11 mouse cellular contexts compared by ENCODE assay signal in genomic region chr11:43481672-43482522, GRCm38 (mm10). TPM values are rescaled to one million over a fixed set of nuclear protein-coding genes. Genes with fewer than 3 reads are reported as not detected.
A peak's percentile ranks its signal among the peaks of the same experiment; 100 is the strongest.
DNase-seq lines count a peak whose midpoint lies in the region; ATAC-seq lines count a peak whose summit lies in the region.
"Had no signal": no experiment of that assay in that cellular context is flagged by ENCODE, and none has a peak within 500 bp of the region (broad histone marks: within the 10 kb centered on the region; RNA-seq: fewer than 3 reads in every experiment).

No protein-coding gene starts in this region.

- H3K4me3 ChIP-seq in intestine, embryonic 14.5 days (ENCODE audit: low read depth, low read length): no peak overlapping the region
- no peak overlapping the region for H3K4me3 ChIP-seq in intestine, embryonic 15.5 days (replicated peaks)
- H3K4me3 ChIP-seq in heart, embryonic 11.5 days (ENCODE audit: low read depth, low read length): no peak overlapping the region
- H3K4me3 ChIP-seq in limb, embryonic 13.5 days: no peak overlapping the region
- no peak overlapping the region for H3K4me3 ChIP-seq in midbrain, embryonic 10.5 days
- H3K4me3 ChIP-seq: forebrain, embryonic 15.5 days; megakaryocyte, embryonic 14.5 days had no signal

- peaks cover 30% of the 10 kb centered on the region for H3K4me1 ChIP-seq in intestine, embryonic 14.5 days (replicated peaks; ENCODE audit: control insufficient read depth, insufficient read depth, low read length)
- H3K4me1 ChIP-seq in intestine, embryonic 15.5 days (replicated peaks): peaks cover 16% of the 10 kb centered on the region
- peaks cover 16% of the 10 kb centered on the region for H3K4me1 ChIP-seq in heart, embryonic 11.5 days (ENCODE audit: control insufficient read depth, insufficient read depth, low read length)
- H3K4me1 ChIP-seq in limb, embryonic 13.5 days: peaks cover 61% of the 10 kb centered on the region
- H3K4me1 ChIP-seq in midbrain, embryonic 10.5 days: peaks cover 10% of the 10 kb centered on the region
- H3K4me1 ChIP-seq: forebrain, embryonic 15.5 days had no signal

- no peak overlapping the region for H3K9ac ChIP-seq in intestine, embryonic 14.5 days (ENCODE audit: low read length)
- no peak overlapping the region for H3K9ac ChIP-seq in intestine, embryonic 15.5 days
- H3K9ac ChIP-seq in heart, embryonic 11.5 days (ENCODE audit: low read depth, low read length): no peak overlapping the region
- no peak overlapping the region for H3K9ac ChIP-seq in limb, embryonic 13.5 days
- H3K9ac ChIP-seq: forebrain, embryonic 15.5 days had no signal

- no peak overlapping the region for H3K4me2 ChIP-seq in intestine, embryonic 14.5 days (ENCODE audit: low read length)
- H3K4me2 ChIP-seq in intestine, embryonic 15.5 days (replicated peaks): no peak overlapping the region
- no peak overlapping the region for H3K4me2 ChIP-seq in heart, embryonic 11.5 days
- peak overlapping the region; percentile 37 for H3K4me2 ChIP-seq in limb, embryonic 13.5 days (replicated peaks)
- H3K4me2 ChIP-seq: forebrain, embryonic 15.5 days had no signal

- H3K27ac ChIP-seq in intestine, embryonic 14.5 days (ENCODE audit: low read depth): no peak overlapping the region
- no peak overlapping the region for H3K27ac ChIP-seq in intestine, embryonic 15.5 days
- H3K27ac ChIP-seq in heart, embryonic 11.5 days (ENCODE audit: low read depth, low read length): no peak overlapping the region
- H3K27ac ChIP-seq in limb, embryonic 13.5 days: peak overlapping the region; percentile 81
- no peak overlapping the region for H3K27ac ChIP-seq in midbrain, embryonic 10.5 days (replicated peaks)
- H3K27ac ChIP-seq: forebrain, embryonic 15.5 days had no signal

- DNase-seq in intestine, embryonic 14.5 days (ENCODE audit: low spot score): peak; percentile 52
- peak; percentile 64 for DNase-seq in skeletal muscle tissue, adult 2 months (ENCODE audit: low read depth, low spot score)
- no peak for DNase-seq in testis, postnatal 10 days (ENCODE audit: low spot score)
- DNase-seq in midbrain, embryonic 10.5 days (ENCODE audit: low spot score): no peak
- DNase-seq: kidney, postnatal 25 days; right cerebral cortex, adult 18-20 months had no signal

- no peaks in the 10 kb centered on the region for H3K9me3 ChIP-seq in intestine, embryonic 14.5 days (ENCODE audit: control insufficient read depth, low read length)
- H3K9me3 ChIP-seq in intestine, embryonic 15.5 days: no peaks in the 10 kb centered on the region
- no peaks in the 10 kb centered on the region for H3K9me3 ChIP-seq in heart, embryonic 11.5 days (replicated peaks; ENCODE audit: control insufficient read depth, low read length)
- H3K9me3 ChIP-seq in limb, embryonic 13.5 days: no peaks in the 10 kb centered on the region
- H3K9me3 ChIP-seq in midbrain, embryonic 10.5 days (replicated peaks): no peaks in the 10 kb centered on the region
- H3K9me3 ChIP-seq: forebrain, embryonic 15.5 days; megakaryocyte, embryonic 14.5 days had no signal

- H3K36me3 ChIP-seq in intestine, embryonic 14.5 days (ENCODE audit: control insufficient read depth, insufficient read depth, low read length): no peaks in the 10 kb centered on the region
- no peaks in the 10 kb centered on the region for H3K36me3 ChIP-seq in intestine, embryonic 15.5 days
- H3K36me3 ChIP-seq in heart, embryonic 11.5 days (ENCODE audit: control insufficient read depth, insufficient read depth, low read length): no peaks in the 10 kb centered on the region
- no peaks in the 10 kb centered on the region for H3K36me3 ChIP-seq in limb, embryonic 13.5 days
- no peaks in the 10 kb centered on the region for H3K36me3 ChIP-seq in midbrain, embryonic 10.5 days
- H3K36me3 ChIP-seq: forebrain, embryonic 15.5 days had no signal

- H3K27me3 ChIP-seq in intestine, embryonic 14.5 days (replicated peaks; ENCODE audit: control insufficient read depth, insufficient read depth, low read length): no peaks in the 10 kb centered on the region
- H3K27me3 ChIP-seq in intestine, embryonic 15.5 days (replicated peaks): no peaks in the 10 kb centered on the region
- no peaks in the 10 kb centered on the region; the same call in 1 of the 2 replicates for H3K27me3 ChIP-seq in heart, embryonic 11.5 days (ENCODE audit: control insufficient read depth, insufficient read depth, low read length)
- H3K27me3 ChIP-seq in limb, embryonic 13.5 days: no peaks in the 10 kb centered on the region
- no peaks in the 10 kb centered on the region for H3K27me3 ChIP-seq in midbrain, embryonic 10.5 days (ENCODE audit: low read depth, poor library complexity, severe bottlenecking)
- H3K27me3 ChIP-seq: forebrain, embryonic 15.5 days had no signal

- no peak for ATAC-seq in intestine, embryonic 14.5 days (replicated peaks; ENCODE audit: low FRiP score, low TSS enrichment, low read depth)
- no peak; the same call in 1 of the 2 replicates for ATAC-seq in intestine, embryonic 15.5 days
- 0 out of 2 replicates have a peak, but pooled peaks have one; percentile 27 for ATAC-seq in heart, embryonic 11.5 days (replicated peaks; ENCODE audit: insufficient number of reproducible peaks, low FRiP score, low TSS enrichment)
- ATAC-seq in limb, embryonic 13.5 days (ENCODE audit: low FRiP score, low read depth): peak; percentile 60
- ATAC-seq: forebrain, embryonic 15.5 days had no signal

- 43% methylated on average over 3 of the region's 3 CpGs for WGBS in intestine, embryonic 14.5 days
- WGBS in intestine, embryonic 15.5 days: 41% methylated on average over 3 of the region's 3 CpGs
- 52% methylated on average over 3 of the region's 3 CpGs for WGBS in heart, embryonic 11.5 days (ENCODE audit: insufficient replicate concordance)
- 14% methylated on average over 3 of the region's 3 CpGs for WGBS in limb, embryonic 13.5 days
- 72% methylated on average over 3 of the region's 3 CpGs for WGBS in midbrain, embryonic 10.5 days

RNA-seq across cellular contexts. Expression of gene C1qtnf2, which starts 7.8 kb away (rescaled TPM):
- 5.0 and 5.9 TPM in 2 replicates for polyA plus RNA-seq in intestine, embryonic 14.5 days (2014; fragmentation: Nextera tagmentation; extraction: Ambion mirVana)
- 6.3 and 6.6 TPM in 2 replicates for polyA plus RNA-seq in intestine, embryonic 15.5 days (2015; fragmentation: Nextera tagmentation; extraction: Ambion mirVana)
- 1.3 and 1.6 TPM in 2 replicates for polyA plus RNA-seq in heart, embryonic 11.5 days (2014; fragmentation: Nextera tagmentation; extraction: Ambion mirVana)
- polyA plus RNA-seq in limb, embryonic 13.5 days (2015; fragmentation: Nextera tagmentation; extraction: Ambion mirVana): 19.9 and 20.1 TPM in 2 replicates
- polyA plus RNA-seq in midbrain, embryonic 10.5 days (2016; fragmentation: Nextera tagmentation; extraction: Ambion mirVana): 1.4 and 2.2 TPM in 2 replicates

RNA-seq across cellular contexts. Expression of gene Ccnjl, which starts 46.7 kb away (rescaled TPM):
- 23.7 and 25.8 TPM in 2 replicates for polyA plus RNA-seq in intestine, embryonic 14.5 days (2014; fragmentation: Nextera tagmentation; extraction: Ambion mirVana)
- 15.9 and 16.6 TPM in 2 replicates for polyA plus RNA-seq in intestine, embryonic 15.5 days (2015; fragmentation: Nextera tagmentation; extraction: Ambion mirVana)
- 23.2 and 25.1 TPM in 2 replicates for polyA plus RNA-seq in heart, embryonic 11.5 days (2014; fragmentation: Nextera tagmentation; extraction: Ambion mirVana)
- 12.9 and 14.4 TPM in 2 replicates for polyA plus RNA-seq in limb, embryonic 13.5 days (2015; fragmentation: Nextera tagmentation; extraction: Ambion mirVana)
- 40.3 and 41.3 TPM in 2 replicates for polyA plus RNA-seq in midbrain, embryonic 10.5 days (2016; fragmentation: Nextera tagmentation; extraction: Ambion mirVana)

RNA-seq across cellular contexts. Expression of gene Slu7, which starts 48.4 kb away (rescaled TPM):
- 45.0 and 55.6 TPM in 2 replicates for polyA plus RNA-seq in intestine, embryonic 14.5 days (2014; fragmentation: Nextera tagmentation; extraction: Ambion mirVana)
- 44.1 and 48.0 TPM in 2 replicates for polyA plus RNA-seq in intestine, embryonic 15.5 days (2015; fragmentation: Nextera tagmentation; extraction: Ambion mirVana)
- polyA plus RNA-seq in heart, embryonic 11.5 days (2014; fragmentation: Nextera tagmentation; extraction: Ambion mirVana): 39.2 and 42.1 TPM in 2 replicates
- 62.9 and 66.3 TPM in 2 replicates for polyA plus RNA-seq in limb, embryonic 13.5 days (2015; fragmentation: Nextera tagmentation; extraction: Ambion mirVana)
- 59.2 and 59.5 TPM in 2 replicates for polyA plus RNA-seq in midbrain, embryonic 10.5 days (2016; fragmentation: Nextera tagmentation; extraction: Ambion mirVana)

RNA-seq across cellular contexts. Expression of gene Pttg1, which starts 55.8 kb away (rescaled TPM):
- polyA plus RNA-seq in intestine, embryonic 14.5 days (2014; fragmentation: Nextera tagmentation; extraction: Ambion mirVana): 67.1 and 70.7 TPM in 2 replicates
- polyA plus RNA-seq in intestine, embryonic 15.5 days (2015; fragmentation: Nextera tagmentation; extraction: Ambion mirVana): 64.5 and 68.6 TPM in 2 replicates
- 112 and 119 TPM in 2 replicates for polyA plus RNA-seq in heart, embryonic 11.5 days (2014; fragmentation: Nextera tagmentation; extraction: Ambion mirVana)
- polyA plus RNA-seq in limb, embryonic 13.5 days (2015; fragmentation: Nextera tagmentation; extraction: Ambion mirVana): 100 and 104 TPM in 2 replicates
- polyA plus RNA-seq in midbrain, embryonic 10.5 days (2016; fragmentation: Nextera tagmentation; extraction: Ambion mirVana): 94.6 and 109 TPM in 2 replicates

Comparison
In these comparisons a context has a peak if more than half of its experiments do, and no peak if none do; other contexts are left out.
1. ATAC-seq: peak in heart, embryonic 11.5 days (single experiment) and limb, embryonic 13.5 days (single experiment); none in intestine, embryonic 14.5 days (single experiment) and intestine, embryonic 15.5 days (single experiment).
2. DNase-seq: peak in intestine, embryonic 14.5 days (single experiment) and skeletal muscle tissue, adult 2 months (single experiment); none in testis, postnatal 10 days (single experiment) and midbrain, embryonic 10.5 days (single experiment).